28 mouse cellular contexts compared by ENCODE assay signal in the genomic region with DNA sequence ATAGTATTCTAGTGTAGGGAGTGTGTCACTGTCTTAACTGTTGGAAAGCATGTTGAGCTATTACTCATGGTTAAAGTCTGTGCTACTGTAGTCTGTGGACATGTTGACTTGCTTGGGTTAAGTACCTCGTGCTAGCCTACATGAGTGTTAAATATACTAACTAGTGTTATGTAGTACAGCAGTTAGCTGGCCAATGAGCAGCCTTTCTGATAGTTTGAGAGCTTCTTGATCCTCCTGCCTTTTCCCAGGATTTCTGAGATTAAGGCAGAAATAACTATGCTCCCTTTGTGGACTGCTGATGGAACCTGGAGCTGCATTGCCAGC. TPM values are rescaled to one million over a fixed set of nuclear protein-coding genes. Genes with fewer than 3 reads are reported as not detected.
DNase-seq lines count a peak whose midpoint lies in the region; ATAC-seq and TF ChIP-seq lines count a peak whose summit lies in the region.
"Had no signal": no experiment of that assay in that cellular context is flagged by ENCODE, and none has a peak within 500 bp of the region (broad histone marks: within the 10 kb centered on the region; RNA-seq: fewer than 3 reads in every experiment).

No protein-coding gene starts in this region.

- no peak for TF ChIP-seq RAD21 in MEL (IDR thresholded peaks at IDR 0.05; ENCODE audit: low read depth, low read length)

- H3K9me3 ChIP-seq in liver, embryonic 11.5 days (ENCODE audit: control insufficient read depth, low read length) = no peaks in the 10 kb centered on the region
- H3K9me3 ChIP-seq in midbrain, embryonic 11.5 days (ENCODE audit: control insufficient read depth, low read length) = no peaks in the 10 kb centered on the region
- no peaks in the 10 kb centered on the region for H3K9me3 ChIP-seq in midbrain, postnatal 0 days (ENCODE audit: low read length)
- H3K9me3 ChIP-seq in MEL (replicated peaks; ENCODE audit: insufficient read depth, low read length) = no peaks in the 10 kb centered on the region
- H3K9me3 ChIP-seq in liver, embryonic 15.5 days (replicated peaks) = no peaks in the 10 kb centered on the region
- H3K9me3 ChIP-seq: embryonic facial prominence, embryonic 12.5 days; forebrain, embryonic 13.5 days; G1E; heart, embryonic 12.5 days had no signal

- H3K9ac ChIP-seq in liver, embryonic 11.5 days (ENCODE audit: low read depth, low read length) = no peak overlapping the region
- H3K9ac ChIP-seq in midbrain, embryonic 11.5 days (ENCODE audit: low read length) = no peak overlapping the region
- H3K9ac ChIP-seq in midbrain, postnatal 0 days (replicated peaks; ENCODE audit: low read length, poor library complexity, severe bottlenecking) = no peak overlapping the region
- no peak overlapping the region for H3K9ac ChIP-seq in MEL (ENCODE audit: control insufficient read depth, low read depth, low read length, poor library complexity, severe bottlenecking)
- H3K9ac ChIP-seq in liver, embryonic 15.5 days = no peak overlapping the region
- H3K9ac ChIP-seq: embryonic facial prominence, embryonic 12.5 days; forebrain, embryonic 13.5 days; forebrain, postnatal 0 days; heart, embryonic 12.5 days; hindbrain, embryonic 14.5 days had no signal

- H3K4me2 ChIP-seq in liver, embryonic 11.5 days = no peak overlapping the region
- no peak overlapping the region for H3K4me2 ChIP-seq in midbrain, embryonic 11.5 days
- H3K4me2 ChIP-seq in midbrain, postnatal 0 days (ENCODE audit: low read depth, low read length, poor library complexity, severe bottlenecking) = no peak overlapping the region
- no peak overlapping the region for H3K4me2 ChIP-seq in liver, embryonic 15.5 days
- H3K4me2 ChIP-seq: embryonic facial prominence, embryonic 12.5 days; forebrain, embryonic 13.5 days; heart, embryonic 12.5 days; hindbrain, embryonic 14.5 days had no signal

- no peak; a peak in 1 of 4 replicates for TF ChIP-seq POLR2A in MEL (IDR thresholded peaks at IDR 0.05; ENCODE audit: control insufficient read depth in 1 of 2, insufficient read depth in 1 of 2, low read depth in 1 of 2, low read length in 2 of 2, poor library complexity in 1 of 2)

- H3K79me2 ChIP-seq in MEL (ENCODE audit: control insufficient read depth, insufficient read depth, low read length, poor library complexity) = peaks cover 24% of the 10 kb centered on the region

- H3K27me3 ChIP-seq in liver, embryonic 11.5 days (replicated peaks; ENCODE audit: control insufficient read depth, insufficient read depth, low read length) = no peaks in the 10 kb centered on the region
- no peaks in the 10 kb centered on the region for H3K27me3 ChIP-seq in midbrain, embryonic 11.5 days (ENCODE audit: control insufficient read depth, insufficient read depth, low read length)
- H3K27me3 ChIP-seq in midbrain, postnatal 0 days (ENCODE audit: insufficient read depth, low read length) = no peaks in the 10 kb centered on the region
- H3K27me3 ChIP-seq in MEL (ENCODE audit: control insufficient read depth in 1 of 2, insufficient read depth in 2 of 2, low read length in 2 of 2) = no peaks in the 10 kb centered on the region
- no peaks in the 10 kb centered on the region for H3K27me3 ChIP-seq in liver, embryonic 15.5 days
- H3K27me3 ChIP-seq: embryonic facial prominence, embryonic 12.5 days; forebrain, embryonic 13.5 days; heart, embryonic 12.5 days had no signal

- H3K4me3 ChIP-seq in liver, embryonic 11.5 days (ENCODE audit: low read depth, low read length) = no peak overlapping the region
- H3K4me3 ChIP-seq in midbrain, embryonic 11.5 days (ENCODE audit: low read depth, low read length) = no peak overlapping the region
- H3K4me3 ChIP-seq in midbrain, postnatal 0 days (ENCODE audit: low read depth, low read length) = no peak overlapping the region
- H3K4me3 ChIP-seq in MEL (ENCODE audit: control insufficient read depth in 1 of 2, insufficient read depth in 1 of 2, low read depth in 2 of 2, low read length in 2 of 2) = no peak overlapping the region
- H3K4me3 ChIP-seq in liver, embryonic 15.5 days (replicated peaks) = no peak overlapping the region
- H3K4me3 ChIP-seq: embryonic facial prominence, embryonic 12.5 days; forebrain, embryonic 10.5 days; forebrain, embryonic 13.5 days; gastrocnemius, adult 2 months; heart, embryonic 12.5 days had no signal

- peaks cover 66% of the 10 kb centered on the region for H3K36me3 ChIP-seq in liver, embryonic 11.5 days (ENCODE audit: control insufficient read depth, insufficient read depth, low read length)
- peaks cover 55% of the 10 kb centered on the region for H3K36me3 ChIP-seq in midbrain, embryonic 11.5 days (ENCODE audit: control insufficient read depth, insufficient read depth, low read length)
- peaks cover 49% of the 10 kb centered on the region for H3K36me3 ChIP-seq in midbrain, postnatal 0 days (ENCODE audit: insufficient read depth, low read length)
- H3K36me3 ChIP-seq in MEL (ENCODE audit: control insufficient read depth in 1 of 2, insufficient read depth in 2 of 2, low read length in 2 of 2) = peaks cover 16 to 26% of the 10 kb centered on the region in 2 experiments
- H3K36me3 ChIP-seq in liver, embryonic 15.5 days (replicated peaks) = peaks cover 77% of the 10 kb centered on the region

- TF ChIP-seq CTCF in midbrain, postnatal 0 days (IDR thresholded peaks at IDR 0.05) = no peak
- TF ChIP-seq CTCF in MEL (IDR thresholded peaks at IDR 0.05 in 2 of 3, conservative IDR thresholded peaks at IDR 0.05 in 1 of 3; ENCODE audit: control insufficient read depth in 1 of 3, insufficient read depth in 1 of 3, low read depth in 2 of 3, low read length in 3 of 3, poor library complexity in 1 of 3, severe bottlenecking in 1 of 3) = no peak

- no peak for TF ChIP-seq EP300 in MEL (IDR thresholded peaks at IDR 0.05; ENCODE audit: low read depth in 1 of 2, low read length in 2 of 2)

- 0 out of 2 replicates have a peak overlapping the region, but pooled peaks have one; percentile 9 for H3K27ac ChIP-seq in liver, embryonic 11.5 days (ENCODE audit: low read depth, low read length)
- H3K27ac ChIP-seq in midbrain, embryonic 11.5 days (ENCODE audit: low read depth, low read length) = no peak overlapping the region
- H3K27ac ChIP-seq in midbrain, postnatal 0 days (ENCODE audit: low read depth, low read length) = no peak overlapping the region
- no peak overlapping the region for H3K27ac ChIP-seq in MEL (ENCODE audit: control insufficient read depth, low read depth, low read length)
- peak overlapping the region; percentile 60 for H3K27ac ChIP-seq in liver, embryonic 15.5 days (replicated peaks)
- H3K27ac ChIP-seq: embryonic facial prominence, embryonic 12.5 days; forebrain, embryonic 10.5 days; forebrain, embryonic 13.5 days; gastrocnemius, adult 2 months; hindbrain, embryonic 14.5 days; hindbrain, postnatal 0 days had no signal

- peaks cover 22% of the 10 kb centered on the region for H3K4me1 ChIP-seq in liver, embryonic 11.5 days (replicated peaks; ENCODE audit: control insufficient read depth, insufficient read depth, low read length)
- H3K4me1 ChIP-seq in midbrain, embryonic 11.5 days (ENCODE audit: control insufficient read depth, insufficient read depth, low read length) = peaks cover 7% of the 10 kb centered on the region
- H3K4me1 ChIP-seq in midbrain, postnatal 0 days (ENCODE audit: insufficient read depth, low read length) = no peaks in the 10 kb centered on the region
- H3K4me1 ChIP-seq in MEL (ENCODE audit: control insufficient read depth in 1 of 2, insufficient read depth in 2 of 2, low read length in 2 of 2) = peaks cover 2 to 17% of the 10 kb centered on the region in 2 experiments; a peak in 3 of 4 replicates
- H3K4me1 ChIP-seq in liver, embryonic 15.5 days (replicated peaks) = peaks cover 43% of the 10 kb centered on the region

- WGBS in liver, embryonic 11.5 days = 88% methylated on average over 1 of the region's 1 CpGs
- 87% methylated on average over 1 of the region's 1 CpGs for WGBS in midbrain, embryonic 11.5 days
- 80% methylated on average over 1 of the region's 1 CpGs for WGBS in midbrain, postnatal 0 days
- WGBS in liver, embryonic 15.5 days (ENCODE audit: insufficient replicate concordance) = 86% methylated on average over 1 of the region's 1 CpGs

- no peak for ATAC-seq in liver, embryonic 11.5 days (replicated peaks; ENCODE audit: low FRiP score)
- no peak for ATAC-seq in midbrain, embryonic 11.5 days (ENCODE audit: low FRiP score)
- ATAC-seq in midbrain, postnatal 0 days (ENCODE audit: low FRiP score) = no peak
- no peak for ATAC-seq in liver, embryonic 15.5 days (ENCODE audit: insufficient read depth)
- ATAC-seq: activated CD4-positive, CD25-positive, alpha-beta regulatory T cell, adult 4 months; forebrain, embryonic 13.5 days; forebrain, postnatal 0 days; hindbrain, postnatal 0 days; inflammation-experienced regulatory T-cells, adult 6 months had no signal

- DNase-seq in liver, embryonic 11.5 days (ENCODE audit: low spot score) = no peak
- DNase-seq in liver = no peak
- DNase-seq in midbrain, embryonic 11.5 days (ENCODE audit: low spot score, missing footprints) = peak; percentile 77
- no peak for DNase-seq in midbrain, postnatal 0 days (ENCODE audit: low spot score)
- DNase-seq in MEL (ENCODE audit: low read depth, low spot score) = peak; percentile 65
- no peak for DNase-seq in adrenal gland, adult 18-20 months (ENCODE audit: low spot score in 2 of 2)
- DNase-seq in right cerebral cortex, adult 18-20 months = no peak
- DNase-seq: adrenal gland, postnatal 10 days; adrenal gland, postnatal 36 days; cerebellum, adult 18-20 months; cerebellum, adult 9-10 months; cerebellum, postnatal 14 days; forebrain, postnatal 0 days; gastrocnemius, adult 2 months; gastrocnemius, postnatal 14 days; heart, adult 18-20 months; heart, postnatal 14 days; heart, postnatal 4 days had no signal

RNA-seq across cellular contexts. Expression of gene Rpl6, which starts 6.3 kb away (rescaled TPM):
- 959 and 1,036 TPM in 2 replicates for polyA plus RNA-seq in liver, embryonic 11.5 days (2014; fragmentation: Nextera tagmentation; extraction: Ambion mirVana)
- polyA plus RNA-seq in midbrain, embryonic 11.5 days (2014; fragmentation: Nextera tagmentation; extraction: Ambion mirVana) = 664 and 673 TPM in 2 replicates
- 463 and 476 TPM in 2 replicates for total RNA-seq in midbrain, postnatal 0 days (2014; rRNA removed)
- 360 and 362 TPM in 2 replicates for polyA plus RNA-seq in midbrain, postnatal 0 days (2015; fragmentation: Nextera tagmentation; extraction: Ambion mirVana)
- 2,653 and 2,779 TPM in 2 replicates for total RNA-seq in MEL (2012; rRNA removed)
- polyA plus RNA-seq in MEL (2012; ENCODE audit: insufficient read depth in 1 of 2, insufficient read length in 2 of 2, low read depth in 1 of 2, low replicate concordance in 2 of 2, missing spikeins in 1 of 2) = 1,000 to 10,000 TPM in 1 of 2 experiments, 100 to 1,000 TPM in 1; 850 to 2,901 TPM
- 294 and 338 TPM in 2 replicates for polyA plus RNA-seq in liver, embryonic 15.5 days (2015; fragmentation: Nextera tagmentation; extraction: Ambion mirVana)
- 1,000 to 10,000 TPM in 1 of 2 experiments, 100 to 1,000 TPM in 1; 921 to 1,031 TPM for total RNA-seq in adrenal gland, adult 18-20 months (2021)

RNA-seq across cellular contexts. Expression of gene Hectd4, which starts 9.5 kb away (rescaled TPM):
- polyA plus RNA-seq in liver, embryonic 11.5 days (2014; fragmentation: Nextera tagmentation; extraction: Ambion mirVana) = 11.8 and 16.3 TPM in 2 replicates
- 8.0 and 9.7 TPM in 2 replicates for polyA plus RNA-seq in midbrain, embryonic 11.5 days (2014; fragmentation: Nextera tagmentation; extraction: Ambion mirVana)
- 141 and 153 TPM in 2 replicates for total RNA-seq in midbrain, postnatal 0 days (2014; rRNA removed)
- polyA plus RNA-seq in midbrain, postnatal 0 days (2015; fragmentation: Nextera tagmentation; extraction: Ambion mirVana) = 16.4 and 17.9 TPM in 2 replicates
- total RNA-seq in MEL (2012; rRNA removed) = 6.9 and 7.0 TPM in 2 replicates
- polyA plus RNA-seq in MEL (2012; ENCODE audit: insufficient read depth in 1 of 2, insufficient read length in 2 of 2, low read depth in 1 of 2, low replicate concordance in 2 of 2, missing spikeins in 1 of 2) = 10 to 100 TPM in 1 of 2 experiments, not detected in 1; 10.8 TPM
- 10.1 and 12.0 TPM in 2 replicates for polyA plus RNA-seq in liver, embryonic 15.5 days (2015; fragmentation: Nextera tagmentation; extraction: Ambion mirVana)
- total RNA-seq in adrenal gland, adult 18-20 months (2021) = 10 to 100 TPM; 17.6 to 20.4 TPM

RNA-seq across cellular contexts. Expression of gene Ptpn11, which starts 19.4 kb away (rescaled TPM):
- polyA plus RNA-seq in liver, embryonic 11.5 days (2014; fragmentation: Nextera tagmentation; extraction: Ambion mirVana) = 21.5 TPM in 2 replicates
- 24.5 and 25.2 TPM in 2 replicates for polyA plus RNA-seq in midbrain, embryonic 11.5 days (2014; fragmentation: Nextera tagmentation; extraction: Ambion mirVana)
- 53.9 and 54.4 TPM in 2 replicates for total RNA-seq in midbrain, postnatal 0 days (2014; rRNA removed)
- polyA plus RNA-seq in midbrain, postnatal 0 days (2015; fragmentation: Nextera tagmentation; extraction: Ambion mirVana) = 23.1 and 24.8 TPM in 2 replicates
- total RNA-seq in MEL (2012; rRNA removed) = 41.4 and 46.5 TPM in 2 replicates
- 10 to 100 TPM; 43.6 to 55.0 TPM for polyA plus RNA-seq in MEL (2012; ENCODE audit: insufficient read depth in 1 of 2, insufficient read length in 2 of 2, low read depth in 1 of 2, low replicate concordance in 2 of 2, missing spikeins in 1 of 2)
- 9.1 and 9.2 TPM in 2 replicates for polyA plus RNA-seq in liver, embryonic 15.5 days (2015; fragmentation: Nextera tagmentation; extraction: Ambion mirVana)
- total RNA-seq in adrenal gland, adult 18-20 months (2021) = 100 to 1,000 TPM; 115 to 136 TPM

Comparison
In these comparisons a context has a peak if more than half of its experiments do, and no peak if none do; other contexts are left out.
1. DNase-seq: peak in midbrain, embryonic 11.5 days (single experiment) and MEL (single experiment); none in liver, embryonic 11.5 days (single experiment), liver (single experiment), midbrain, postnatal 0 days (single experiment), adrenal gland, adult 18-20 months (0 of 2) and right cerebral cortex, adult 18-20 months (single experiment).
2. H3K27ac ChIP-seq: peak in liver, embryonic 11.5 days (single experiment) and liver, embryonic 15.5 days (single experiment); none in midbrain, embryonic 11.5 days (single experiment), midbrain, postnatal 0 days (single experiment) and MEL (single experiment).